Mouse (Mus musculus) monocyte, adult 5-6 weeks (primary cell): ENCODE measurements around the gene Cacna1c. TPM values are rescaled to one million over a fixed set of nuclear protein-coding genes. Genes with fewer than 3 reads are reported as not detected.

Experiments used
- ATAC-seq: fragments of 153-309, 156-312 bp; replicated peaks from 2 replicates; pipeline ENCODE4 v1.8.0; 2017; ENCODE audit warnings: mild to moderate bottlenecking; ENCODE audit not compliant: low TSS enrichment, insufficient number of reproducible peaks, severe bottlenecking, poor library complexity, low FRiP score
- total RNA-seq: library from RNA; stranded (forward); fragments of 200-1000, 200-491, 200-594 nt; gene quantifications from 3 replicates; pipeline ENCODE4 v1.2.3, GENCODE M21; 2017

Cacna1c gene
- total RNA-seq, 1 experiment from 2014 or later = not detected

DNA sequence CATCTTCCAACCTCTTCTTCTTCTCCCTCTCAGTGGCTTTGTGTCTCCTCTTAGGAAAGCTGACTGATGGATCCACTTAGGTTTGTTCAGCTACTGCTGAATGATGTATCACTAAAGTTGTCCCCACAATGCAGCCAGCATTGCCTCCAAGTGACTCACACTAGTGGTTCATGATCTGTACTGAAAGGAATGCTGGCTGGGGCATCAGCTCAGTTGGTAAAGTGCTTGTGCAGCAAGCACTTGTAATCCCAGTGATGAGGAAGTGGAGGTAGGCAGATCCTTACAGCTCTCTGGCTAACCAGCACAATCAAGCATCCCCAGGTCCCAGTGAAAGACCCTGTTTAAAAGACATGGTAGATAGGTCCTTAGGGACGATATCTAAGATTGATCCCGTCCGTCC, 464.3 kb downstream of the Cacna1c start:
- ATAC-seq = no peak

DNA sequence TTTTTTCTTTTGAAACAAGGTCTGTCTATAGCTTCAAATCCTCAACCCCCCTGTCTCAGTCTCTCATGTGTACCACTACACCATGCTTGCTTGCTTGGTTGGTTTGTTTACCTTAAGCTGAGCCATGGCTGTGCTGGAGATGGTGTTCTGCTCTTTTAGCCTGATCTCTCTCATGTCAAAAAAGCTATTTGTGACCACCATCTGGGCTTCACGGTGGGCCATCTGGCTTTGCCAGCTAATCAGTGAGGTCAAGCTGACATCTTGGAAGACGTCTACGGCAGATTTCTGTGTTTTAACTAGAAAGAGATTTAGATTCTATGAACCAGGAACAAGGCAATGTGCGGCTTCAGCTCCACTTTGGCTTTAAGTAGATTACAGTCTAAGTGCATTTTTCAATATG, 471.3 kb downstream of the Cacna1c start:
- ATAC-seq = no peak

DNA sequence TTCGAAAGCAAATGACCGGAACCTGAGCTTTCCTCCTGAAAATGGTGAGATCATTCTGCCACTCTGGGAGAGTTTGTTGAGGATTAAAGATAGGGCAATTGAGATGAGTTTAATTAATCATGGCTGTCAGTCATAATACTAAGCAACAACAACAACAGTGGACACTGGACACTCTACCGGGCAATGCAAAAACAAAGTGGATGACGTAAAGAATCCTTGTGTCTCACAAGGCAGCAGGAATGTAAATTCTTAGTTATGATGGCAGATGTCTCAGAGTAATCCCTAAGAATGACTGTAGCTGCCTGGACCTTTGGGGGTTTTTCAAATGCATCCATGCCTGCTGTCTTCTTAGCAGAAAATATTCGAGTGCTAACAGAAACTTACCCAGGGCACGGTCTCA, 471.8 kb downstream of the Cacna1c start:
- no peak for ATAC-seq

- no peak for ATAC-seq
Observed at GRCm38 (mm10) chr6:118722336-118722735, 473.9 kb downstream of the Cacna1c start.

GRCm38 (mm10) chr6:118719486-118719885, 476.7 kb downstream of the Cacna1c start:
- no peak for ATAC-seq

GRCm38 (mm10) chr6:118713286-118713685, 482.9 kb downstream of the Cacna1c start:
- no peak for ATAC-seq

GRCm38 (mm10) chr6:118711677-118712322, 484.4 kb downstream of the Cacna1c start:
- no peak for ATAC-seq

DNA sequence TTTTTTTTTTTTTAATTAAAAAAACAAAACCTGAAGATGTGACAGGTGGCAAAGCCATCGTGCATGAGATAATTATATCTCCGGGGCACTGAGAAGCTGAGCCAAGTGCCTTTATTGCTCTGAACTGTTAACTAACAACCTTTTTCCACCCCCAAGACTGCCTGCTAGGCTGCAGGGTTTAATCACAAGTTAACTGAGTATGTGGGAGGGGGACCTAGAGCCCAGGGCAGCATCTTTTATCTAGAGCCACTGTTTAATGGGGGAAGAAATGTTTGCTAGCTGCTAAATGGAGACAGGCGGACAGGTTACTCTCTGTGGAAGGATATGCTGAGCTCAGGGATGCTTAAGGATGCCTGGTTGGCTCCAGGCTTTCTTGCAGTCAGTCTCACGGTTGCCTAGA, 489.2 kb downstream of the Cacna1c start:
- no peak for ATAC-seq

- no peak for ATAC-seq
Observed at GRCm38 (mm10) chr6:118705840-118706239, 490.4 kb downstream of the Cacna1c start.

DNA sequence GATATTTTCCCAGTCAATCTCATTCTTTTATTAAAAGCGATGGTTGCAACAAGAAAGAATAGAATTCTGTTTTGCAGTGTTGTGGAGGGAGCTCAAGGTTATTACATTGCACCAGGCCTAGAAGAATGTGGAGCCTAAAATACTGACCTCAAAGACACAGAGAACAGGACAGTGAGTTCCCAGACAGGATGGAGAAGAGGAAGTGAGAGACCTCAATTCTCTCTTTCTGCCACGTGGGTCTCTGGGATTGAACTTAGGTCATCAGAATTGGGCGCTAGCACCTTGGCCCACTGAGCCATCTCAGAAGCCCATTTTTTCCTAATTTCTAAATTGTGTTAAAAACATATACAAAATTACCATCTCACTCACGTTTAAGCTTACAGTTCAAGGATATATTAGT, 501.6 kb downstream of the Cacna1c start:
- ATAC-seq = no peak

GRCm38 (mm10) chr6:118689447-118689846, 506.8 kb downstream of the Cacna1c start:
- ATAC-seq = no peak

- ATAC-seq = no peak
Observed at GRCm38 (mm10) chr6:118688856-118689255, 507.4 kb downstream of the Cacna1c start.

- no peak for ATAC-seq
Observed at GRCm38 (mm10) chr6:118680814-118681213, 515.4 kb downstream of the Cacna1c start.

- ATAC-seq = no peak
Observed at GRCm38 (mm10) chr6:118678031-118678430, 518.2 kb downstream of the Cacna1c start.

GRCm38 (mm10) chr6:118677306-118677705, 518.9 kb downstream of the Cacna1c start:
- no peak for ATAC-seq

GRCm38 (mm10) chr6:118674781-118675180, 521.4 kb downstream of the Cacna1c start:
- ATAC-seq = no peak

- ATAC-seq = no peak
Observed at GRCm38 (mm10) chr6:118673974-118674695, 522.1 kb downstream of the Cacna1c start.

DNA sequence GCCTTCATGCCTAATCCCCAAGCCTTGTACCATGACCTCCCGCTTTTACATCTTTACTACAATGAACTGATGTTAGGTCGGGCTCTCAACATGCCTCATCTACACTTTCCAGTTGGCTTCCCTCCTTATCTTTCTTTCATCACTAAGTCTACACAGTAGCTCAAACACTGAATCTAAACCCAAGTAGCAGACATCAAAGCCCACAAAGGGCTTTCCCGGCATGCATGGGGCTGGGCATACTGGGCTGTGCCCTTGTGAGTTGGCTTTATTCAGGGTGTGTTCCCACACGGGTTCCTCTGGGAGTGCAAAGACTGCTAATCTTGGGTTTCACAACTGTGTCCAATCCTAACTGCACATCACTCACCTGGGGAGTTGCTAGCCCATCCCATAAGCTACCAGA, 542.9 kb downstream of the Cacna1c start:
- ATAC-seq = no peak

DNA sequence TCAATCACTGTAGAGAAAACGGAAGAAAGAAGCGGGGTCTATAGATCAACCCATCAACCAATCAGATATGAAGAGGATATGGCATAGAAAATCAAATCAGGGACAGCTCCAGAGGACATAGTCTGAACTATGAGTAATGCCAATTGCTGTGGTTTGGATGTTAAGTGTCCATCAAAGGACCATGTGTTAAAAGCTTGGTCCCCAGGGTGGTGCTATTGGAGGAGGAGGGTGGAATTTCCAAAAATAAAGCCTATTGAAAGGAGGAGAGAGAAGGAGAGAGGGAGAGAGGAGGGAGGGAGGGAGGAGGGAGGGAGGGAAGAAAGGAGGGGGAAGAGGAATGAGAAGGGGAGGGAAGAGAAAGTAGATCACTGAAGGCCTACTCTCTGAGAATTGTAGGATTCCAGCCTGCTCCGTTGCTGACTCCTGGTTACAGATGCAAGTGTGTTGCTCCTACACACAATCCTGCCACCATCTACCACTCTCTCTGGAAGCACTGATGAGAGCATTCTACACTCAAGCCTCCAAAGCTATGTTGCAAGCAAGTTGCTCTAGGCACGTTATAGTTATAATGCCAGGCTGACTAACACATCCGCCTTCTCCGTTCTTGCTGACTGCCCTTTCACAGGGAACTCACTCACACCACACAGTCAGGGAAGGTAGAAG, 547.0 kb downstream of the Cacna1c start:
- no peak for ATAC-seq
